Mouse (Mus musculus) embryonic fibroblast, embryonic 13.5 days (primary cell): ENCODE results near the gene Mreg. TPM values are rescaled to one million over a fixed set of nuclear protein-coding genes. Genes with fewer than 3 reads are reported as not detected.
A peak's percentile ranks its signal among the peaks of the same experiment; 100 is the strongest.

Source experiments
- H3K27ac ChIP-seq: 2 replicates; pipeline ENCODE4 v1.5.1; 2012; ENCODE audit warnings: low read length, control low read depth, inconsistent platforms; ENCODE audit not compliant: insufficient read depth
- H3K4me1 ChIP-seq: 2 replicates; pipeline ENCODE4 v1.6.1; 2011; ENCODE audit warnings: low read length; ENCODE audit not compliant: control insufficient read depth, insufficient read depth
- H3K4me3 ChIP-seq: 2 replicates; pipeline ENCODE4 v1.5.1; 2011; ENCODE audit warnings: mild to moderate bottlenecking, control low read depth, low read length; ENCODE audit not compliant: insufficient read depth
- CTCF ChIP-seq: IDR thresholded peaks from 2 replicates; pipeline ENCODE4 v1.5.1; 2011; ENCODE audit warnings: mild to moderate bottlenecking, control low read depth, low read length, moderate library complexity, borderline replicate concordance; ENCODE audit not compliant: insufficient read depth
- POLR2A ChIP-seq: IDR thresholded peaks from 2 replicates; pipeline ENCODE4 v1.6.1; 2011; ENCODE audit warnings: low read depth, mild to moderate bottlenecking, control low read depth, low read length, moderate library complexity
- polyA plus RNA-seq: library from polyadenylated mRNA; stranded (reverse); fragments of >200 nt; gene quantifications from 2 replicates; pipeline ENCODE4 v1.2.4, GENCODE M21; 2011; ENCODE audit warnings: low read depth; ENCODE audit not compliant: missing spikeins, insufficient read length

The Mreg gene
- polyA plus RNA-seq, 1 experiment, result 0.67 TPM

GRCm38 (mm10) chr1:72214470-72214961, 2.4 kb upstream of the Mreg start:
- H3K27ac ChIP-seq, result no peak overlapping the region
- TF ChIP-seq POLR2A (no peak), CTCF (no peak)
- H3K4me1 ChIP-seq, result no peaks in the 10 kb centered on the region
- H3K4me3 ChIP-seq, result no peak overlapping the region

GRCm38 (mm10) chr1:72213954-72214353, 1.8 kb upstream of the Mreg start:
- no peaks in the 10 kb centered on the region for H3K4me1 ChIP-seq
- no peak overlapping the region for H3K4me3 ChIP-seq
- no peak overlapping the region for H3K27ac ChIP-seq
- TF ChIP-seq CTCF (no peak), POLR2A (no peak)

DNA sequence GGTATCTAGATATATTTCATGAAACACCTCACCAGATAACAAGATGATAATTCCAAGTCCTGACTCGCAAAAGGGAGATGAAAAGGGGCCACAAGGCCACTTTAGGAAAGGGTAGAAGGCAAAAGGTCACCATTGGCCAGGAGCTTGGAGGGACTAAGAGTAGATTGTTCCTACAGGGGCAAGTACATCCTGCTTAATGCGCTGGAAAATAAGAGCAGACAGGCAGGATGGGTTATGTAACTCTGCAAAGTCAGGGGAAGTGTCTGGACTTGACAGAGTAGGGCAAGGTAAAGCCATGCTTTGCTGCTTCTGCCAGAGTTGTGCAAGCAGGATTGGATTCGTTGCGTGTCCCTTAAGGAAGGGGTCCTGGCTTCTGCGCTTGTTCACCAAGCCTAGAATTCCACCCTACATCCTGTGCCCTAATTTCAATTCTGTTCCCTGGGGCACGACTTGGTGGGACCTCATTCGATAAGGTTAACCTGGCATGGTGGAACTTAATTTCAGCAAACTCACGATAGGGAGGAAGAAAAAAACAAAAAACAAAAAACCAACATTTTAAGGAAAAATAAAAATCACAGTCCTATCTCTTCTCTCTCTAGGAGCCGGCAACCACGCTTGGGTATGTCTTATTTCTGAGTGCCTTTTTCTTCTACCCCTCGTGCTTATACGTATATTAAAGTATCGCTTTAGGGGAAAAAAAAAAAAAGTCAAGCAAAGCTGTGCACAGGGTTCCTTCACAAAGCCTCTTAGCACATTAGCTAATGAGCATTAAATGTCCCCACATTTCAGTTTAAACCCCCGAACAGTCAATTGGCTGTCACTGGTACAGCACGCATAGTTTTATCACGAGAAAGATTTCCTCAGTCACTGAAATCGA, 1.1 kb downstream of the Mreg start:
- peak overlapping the region; percentile 56 for H3K4me3 ChIP-seq
- no peak overlapping the region for H3K27ac ChIP-seq
- no peaks in the 10 kb centered on the region for H3K4me1 ChIP-seq
- no peak for TF ChIP-seq POLR2A
- TF ChIP-seq CTCF, result no peak

DNA sequence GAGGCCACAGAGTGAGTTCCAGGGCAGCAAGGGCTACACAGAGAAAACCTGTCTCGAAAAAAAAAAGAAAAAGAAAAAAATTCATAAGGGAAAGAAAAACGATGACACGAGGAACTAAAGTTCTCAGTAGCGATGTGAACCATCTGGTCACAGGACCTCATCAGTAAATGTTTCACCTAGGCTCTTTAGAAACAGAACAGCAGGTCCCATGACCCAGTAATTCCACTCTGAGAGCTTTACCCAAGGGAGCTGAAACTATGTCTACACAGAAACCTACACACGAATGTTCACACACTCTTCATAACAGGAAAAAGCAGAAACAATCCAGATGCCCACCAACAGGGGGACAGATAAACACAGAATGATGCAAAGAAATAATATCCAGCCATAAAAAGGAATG, 4.0 kb downstream of the Mreg start:
- Histone ChIP-seq H3K27ac (no peak overlapping the region), H3K4me1 (no peaks in the 10 kb centered on the region), H3K4me3 (no peak overlapping the region)
- TF ChIP-seq POLR2A (no peak), CTCF (no peak)

DNA sequence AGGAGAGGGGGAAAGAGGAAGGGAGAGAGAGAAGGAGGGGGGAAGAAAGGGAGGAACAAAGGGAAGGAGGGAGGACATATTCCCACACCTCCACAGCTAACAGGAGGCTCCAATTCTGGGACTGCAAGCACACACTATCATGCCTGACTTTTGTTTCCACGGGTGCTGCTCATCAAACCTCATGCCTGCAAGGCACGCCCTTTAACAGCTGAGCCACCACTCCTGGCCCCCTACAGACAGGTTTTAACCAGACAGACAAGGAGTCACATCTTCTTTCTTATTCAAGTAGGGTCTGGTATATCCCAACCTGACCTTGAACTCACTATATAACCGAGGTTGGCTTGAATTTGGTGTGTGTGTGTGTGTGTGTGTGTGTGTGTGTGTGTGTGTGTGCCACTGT, 7.0 kb downstream of the Mreg start:
- Histone ChIP-seq H3K4me3 (no peak overlapping the region), H3K4me1 (no peaks in the 10 kb centered on the region), H3K27ac (no peak overlapping the region)
- TF ChIP-seq CTCF (no peak), POLR2A (no peak)

GRCm38 (mm10) chr1:72203204-72203603, 8.9 kb downstream of the Mreg start:
- Histone ChIP-seq H3K27ac (no peak overlapping the region), H3K4me1 (no peaks in the 10 kb centered on the region), H3K4me3 (no peak overlapping the region)
- TF ChIP-seq CTCF, result no peak

- no peaks in the 10 kb centered on the region for H3K4me1 ChIP-seq
- no peak for TF ChIP-seq CTCF
- no peak for TF ChIP-seq POLR2A
- no peak overlapping the region for H3K27ac ChIP-seq
- H3K4me3 ChIP-seq, result no peak overlapping the region
Observed at GRCm38 (mm10) chr1:72202705-72203104, 9.4 kb downstream of the Mreg start.

GRCm38 (mm10) chr1:72202068-72202467, 10.0 kb downstream of the Mreg start:
- H3K4me1 ChIP-seq, result no peaks in the 10 kb centered on the region
- H3K27ac ChIP-seq, result no peak overlapping the region
- TF ChIP-seq POLR2A (no peak), CTCF (no peak)
- no peak overlapping the region for H3K4me3 ChIP-seq

DNA sequence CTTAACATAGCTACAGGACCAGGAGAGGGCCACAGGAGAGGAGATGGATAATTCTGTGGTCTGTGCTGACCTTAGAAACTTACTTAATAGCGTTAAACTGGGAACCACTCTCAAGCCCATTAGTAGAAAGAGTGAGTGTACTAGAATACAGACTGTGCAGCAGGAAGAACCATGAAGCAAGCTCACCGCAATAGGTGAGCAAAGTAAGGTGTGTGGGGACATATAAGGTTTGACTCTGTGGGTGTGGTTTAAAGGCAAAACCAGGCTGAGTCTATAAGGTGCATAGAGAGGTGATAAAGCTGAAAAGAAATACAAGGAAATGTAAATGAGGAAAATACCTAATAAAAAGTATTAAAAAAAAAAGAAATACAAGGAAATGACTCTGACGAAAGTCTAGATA, 11.0 kb downstream of the Mreg start:
- TF ChIP-seq CTCF, result no peak
- TF ChIP-seq POLR2A, result no peak
- H3K4me1 ChIP-seq, result no peaks in the 10 kb centered on the region
- H3K27ac ChIP-seq, result no peak overlapping the region
- H3K4me3 ChIP-seq, result no peak overlapping the region

DNA sequence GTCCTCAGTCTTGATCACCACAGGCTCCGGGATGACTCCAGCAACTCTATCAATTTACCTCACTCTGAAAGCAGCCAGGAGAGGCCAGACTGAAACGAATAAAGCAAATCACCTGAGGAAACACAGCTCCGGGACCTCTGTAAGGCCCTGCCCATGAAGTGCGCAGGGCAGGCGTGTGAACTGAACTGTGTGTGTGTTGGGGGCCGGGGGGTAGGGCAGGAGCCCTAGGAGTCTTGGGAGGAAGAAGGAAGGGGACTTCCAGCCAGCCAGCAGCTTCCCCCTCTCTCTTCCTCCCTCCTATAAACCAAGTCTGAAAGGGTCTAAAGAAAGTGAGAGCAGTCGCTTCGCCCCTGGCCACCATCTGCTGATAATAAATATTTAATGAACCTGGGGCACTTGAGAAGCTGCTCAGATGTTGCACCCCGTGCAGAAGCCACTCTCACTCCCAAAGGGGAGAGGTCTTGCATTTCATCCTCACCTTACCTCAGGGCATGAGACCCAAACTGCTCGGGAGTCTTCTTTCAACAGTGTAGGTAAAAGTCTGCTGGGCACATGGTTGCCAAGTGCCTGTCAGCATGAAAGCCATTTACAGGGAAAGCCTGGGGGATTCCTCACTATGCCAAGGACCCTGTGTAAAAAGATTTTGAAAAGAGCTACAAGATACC, 13.8 kb downstream of the Mreg start:
- Histone ChIP-seq H3K27ac (no peak overlapping the region), H3K4me3 (no peak overlapping the region), H3K4me1 (no peaks in the 10 kb centered on the region)
- TF ChIP-seq CTCF, result no peak
- TF ChIP-seq POLR2A, result no peak
